Mouse (Mus musculus) bone marrow macrophage, adult 2 months (primary cell): ENCODE results near the gene 1700069L16Rik.

Source experiments
- CTCF ChIP-seq: IDR thresholded peaks from 2 replicates; pipeline ENCODE4 v1.5.1; 2012; ENCODE audit warnings: low read depth, mild to moderate bottlenecking, low read length, moderate library complexity
- POLR2A ChIP-seq: IDR thresholded peaks from 2 replicates; pipeline ENCODE4 v1.6.1; 2012; ENCODE audit warnings: mild to moderate bottlenecking, low read depth, low read length, borderline replicate concordance

GRCm38 (mm10) chr5:113674851-113675250 lies 49.7 kb downstream of the 1700069L16Rik start:
- TF ChIP-seq POLR2A: no peak
- TF ChIP-seq CTCF: no peak
